Mouse (Mus musculus): ENCODE measurements around the gene Cfap36. TPM values are rescaled to one million over a fixed set of nuclear protein-coding genes. Genes with fewer than 3 reads are reported as not detected.

Cfap36 gene
- 100 to 1,000 TPM; 105 to 113 TPM for total RNA-seq (2021)

DNA sequence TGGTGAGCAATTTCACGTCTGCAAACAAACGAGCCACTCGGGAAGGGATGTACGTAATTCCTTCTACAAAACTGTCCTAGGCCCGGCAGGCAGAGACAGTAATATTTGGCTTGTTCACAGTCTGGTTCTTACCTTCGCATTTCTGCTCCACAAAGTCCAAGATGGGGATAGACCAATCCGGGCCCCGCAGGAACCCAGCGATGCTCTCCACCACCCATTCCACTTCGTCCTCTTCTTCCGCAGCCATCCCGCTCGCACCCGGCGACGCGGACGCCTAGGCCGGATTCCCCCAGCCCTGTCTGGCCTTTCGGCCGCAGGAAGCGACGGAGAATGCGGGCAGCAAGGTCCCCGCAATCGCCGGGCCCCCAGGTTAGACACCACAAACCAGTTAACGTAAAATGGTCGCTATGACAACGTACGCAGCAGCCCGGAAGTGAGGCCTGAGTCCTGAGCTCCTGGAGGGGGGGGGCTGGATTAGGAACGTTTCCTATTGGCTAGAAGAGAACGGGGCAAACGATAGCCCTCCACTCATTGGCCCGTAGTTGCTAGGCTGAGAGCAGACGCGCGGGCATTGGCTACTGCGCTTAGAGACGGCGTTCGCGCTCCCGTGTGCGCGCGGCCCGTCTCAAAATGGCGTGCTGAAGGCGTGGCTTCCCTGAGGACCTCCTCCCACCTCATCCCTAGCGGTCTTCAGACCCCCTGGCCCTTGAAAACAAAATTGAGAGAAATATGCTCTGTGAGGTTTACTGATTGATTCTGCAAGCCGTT lies at the start of gene Cfap36:
TSS of gene Cfap36 (minus strand) at position 527 of the 768 bp plus-strand sequence.
- peak; percentile 95 for DNase-seq
- intact Hi-C loops (cut with DNase I), result no loop called here

GRCm38 (mm10) chr11:29287305-29287704 lies 40.1 kb upstream of the Cfap36 start:
- intact Hi-C loops (cut with DNase I), result no loop called here
- no peak for DNase-seq

GRCm38 (mm10) chr11:29286040-29286439 lies 38.8 kb upstream of the Cfap36 start:
- no peak for DNase-seq
- intact Hi-C loops (cut with DNase I), result no loop called here

DNA sequence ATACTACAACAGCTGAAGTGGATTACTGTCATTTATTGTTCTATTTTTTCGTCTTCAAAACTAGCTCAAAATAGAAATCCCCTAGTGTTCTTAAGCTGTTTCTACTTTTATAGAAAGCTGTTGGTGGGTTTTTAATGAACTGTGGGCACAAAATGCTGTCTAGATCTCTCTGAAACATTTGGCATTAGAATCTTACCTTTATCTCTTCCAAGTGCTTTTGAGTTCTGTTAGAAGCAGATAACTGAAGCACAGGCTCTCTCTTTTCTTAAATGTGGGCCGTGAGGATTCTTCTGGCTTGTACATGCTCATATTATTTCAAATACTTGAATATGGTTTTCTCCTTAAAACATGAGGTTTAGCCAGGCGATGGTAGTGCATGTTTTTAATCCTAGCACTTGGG lies 27.5 kb upstream of the Cfap36 start:
- intact Hi-C loops (cut with DNase I), result no loop called here

DNA sequence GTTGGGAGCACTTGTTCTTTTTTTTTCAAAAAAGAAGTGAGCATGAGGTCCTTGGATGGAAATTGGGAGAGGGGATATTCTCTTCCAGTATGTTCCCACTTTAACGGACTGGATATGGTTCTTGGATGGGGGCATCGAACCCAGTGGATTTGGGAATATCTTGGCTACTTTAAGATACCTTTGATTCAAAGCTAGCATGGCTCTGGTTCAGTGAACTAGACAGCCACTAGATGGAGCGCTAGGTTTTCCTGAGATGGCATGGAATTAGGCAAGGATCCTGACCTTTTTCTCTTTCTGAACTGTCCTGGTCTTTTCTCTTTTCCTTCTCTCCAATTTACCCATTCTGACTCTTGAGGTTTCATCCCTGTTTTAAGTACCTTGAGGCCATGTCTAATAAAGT lies 20.6 kb upstream of the Cfap36 start:
- intact Hi-C loops (cut with DNase I), result no loop called here
- peak; percentile 42 for DNase-seq

More for the DNA sequence above, 27.5 kb upstream of the Cfap36 start:
- no peak for DNase-seq

- no peak for DNase-seq
- intact Hi-C loops (cut with DNase I), result no loop called here
Observed at GRCm38 (mm10) chr11:29254643-29255042, 7.4 kb upstream of the Cfap36 start.

DNA sequence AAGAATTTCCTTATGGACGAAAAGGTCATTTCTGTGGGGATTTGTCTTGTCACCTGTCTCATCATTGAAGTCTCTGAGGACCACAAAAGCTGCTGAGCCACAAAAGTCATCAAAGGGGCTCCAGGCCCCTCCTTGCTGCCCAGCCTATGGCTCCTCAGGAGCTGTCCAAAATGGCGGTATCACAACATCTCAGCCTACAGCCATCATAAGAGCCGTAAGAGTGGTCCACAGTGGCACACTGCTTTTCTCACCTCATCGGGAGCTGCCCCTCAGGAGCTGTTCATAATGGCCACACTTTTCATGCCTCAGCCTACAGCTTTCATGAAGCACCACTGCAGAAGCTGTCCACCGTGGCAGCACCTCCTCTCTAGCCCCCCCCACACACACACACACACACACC lies 1.2 kb upstream of the Cfap36 start:
- no peak for DNase-seq
- intact Hi-C loops (cut with DNase I), result no loop called here

DNA sequence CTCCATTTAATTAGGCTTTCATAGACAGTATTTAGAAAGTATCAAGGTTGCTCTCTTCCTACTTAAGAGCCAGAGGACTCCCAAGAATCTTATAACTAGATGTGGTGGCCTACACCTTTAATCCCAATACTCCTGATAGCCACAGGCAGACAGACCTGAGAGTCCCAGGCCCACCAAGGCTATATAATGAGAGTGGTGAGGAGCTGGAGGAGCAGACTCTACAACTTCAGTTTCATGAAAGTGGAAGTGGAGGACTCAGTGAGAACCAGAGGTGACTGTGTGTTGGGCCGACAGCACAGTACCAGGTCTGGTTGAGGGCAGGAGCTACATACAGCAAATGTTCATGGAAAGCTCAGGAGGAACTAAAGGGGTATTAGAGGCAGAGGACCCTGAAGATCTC lies 516 bp upstream of the Cfap36 start:
- intact Hi-C loops (cut with DNase I), result no loop called here

GRCm38 (mm10) chr11:29245988-29246387 lies 1.2 kb downstream of the Cfap36 start:
- no peak for DNase-seq
- intact Hi-C loops (cut with DNase I), result no loop called here

More for the DNA sequence above, 516 bp upstream of the Cfap36 start:
- DNase-seq, result no peak

DNA sequence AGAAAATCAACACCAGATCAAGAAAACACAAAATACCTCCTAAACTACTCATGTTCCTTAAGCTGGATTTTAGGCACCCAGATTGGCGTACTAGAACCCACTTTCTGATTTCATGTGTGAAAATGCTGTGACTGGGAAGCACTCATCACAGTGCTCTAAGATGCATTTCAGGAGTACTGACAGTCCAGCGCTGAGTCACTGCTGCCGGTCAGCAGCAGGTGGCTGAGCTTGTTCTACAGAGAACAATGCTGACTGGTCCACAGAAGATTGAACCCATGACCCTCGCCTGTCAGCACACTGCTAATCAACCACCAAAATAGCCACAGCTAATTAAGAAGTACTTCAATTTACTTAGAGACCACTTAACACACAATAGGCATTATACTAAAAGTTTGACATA lies 5.2 kb downstream of the Cfap36 start:
- DNase-seq, result no peak
- intact Hi-C loops (cut with DNase I), result no loop called here

DNA sequence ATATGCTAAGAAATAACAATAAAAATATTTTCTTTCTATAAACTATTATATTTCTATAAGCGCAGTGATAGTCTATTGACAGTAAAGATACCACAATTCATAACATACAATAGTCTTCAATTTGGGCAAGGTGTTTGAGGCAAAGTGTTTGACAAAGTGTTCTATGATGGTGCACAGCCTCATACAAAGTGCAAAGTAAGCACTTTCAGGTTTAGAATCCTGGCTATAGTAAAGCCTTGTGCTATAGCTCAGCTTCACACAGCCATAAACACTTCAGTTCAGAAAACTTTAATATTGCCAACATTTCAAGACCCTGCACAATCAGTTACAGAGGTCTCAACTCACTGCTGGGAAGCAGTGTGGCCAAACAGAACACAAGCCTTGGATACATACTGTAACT lies 7.9 kb downstream of the Cfap36 start:
- intact Hi-C loops (cut with DNase I), result no loop called here
- no peak for DNase-seq

DNA sequence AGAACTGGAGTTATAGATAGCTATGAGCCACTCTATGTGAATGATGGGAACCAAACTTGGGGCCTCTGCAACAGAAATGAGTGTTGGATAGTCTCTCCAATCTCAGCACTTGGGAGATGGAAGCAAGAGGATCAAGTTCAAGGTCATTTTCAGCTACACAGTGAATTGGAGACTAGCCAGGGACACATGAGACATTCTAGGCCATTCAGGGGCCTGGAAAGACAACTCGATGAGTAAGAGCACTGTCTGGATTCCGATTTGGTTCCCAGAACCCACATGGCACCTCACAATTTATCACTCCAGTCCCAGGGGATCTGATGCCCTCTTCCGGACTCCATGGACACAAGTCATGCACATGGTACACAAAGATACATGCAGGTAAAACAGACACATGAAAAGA lies 8.7 kb downstream of the Cfap36 start:
- intact Hi-C loops (cut with DNase I), result no loop called here
- DNase-seq, result no peak

DNA sequence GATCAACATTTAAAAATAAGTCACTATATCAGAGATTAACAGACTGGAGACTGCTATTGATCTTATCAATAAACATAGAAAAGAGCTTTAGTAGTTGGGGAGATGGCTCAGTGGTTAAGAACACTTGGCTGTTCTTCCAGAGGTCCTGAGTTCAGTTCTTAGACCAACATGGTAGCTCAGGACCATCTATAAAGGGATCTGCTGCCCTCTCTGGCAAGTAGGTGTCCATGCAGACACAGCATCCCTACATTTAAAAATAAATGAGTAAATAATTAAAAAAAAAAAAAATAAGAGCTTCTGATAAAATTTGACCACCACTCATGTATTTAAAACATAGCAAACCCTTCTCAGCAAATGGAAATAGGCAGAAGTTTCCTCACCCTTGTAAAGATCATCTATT lies 9.2 kb downstream of the Cfap36 start:
- DNase-seq, result no peak
- intact Hi-C loops (cut with DNase I), result no loop called here

DNA sequence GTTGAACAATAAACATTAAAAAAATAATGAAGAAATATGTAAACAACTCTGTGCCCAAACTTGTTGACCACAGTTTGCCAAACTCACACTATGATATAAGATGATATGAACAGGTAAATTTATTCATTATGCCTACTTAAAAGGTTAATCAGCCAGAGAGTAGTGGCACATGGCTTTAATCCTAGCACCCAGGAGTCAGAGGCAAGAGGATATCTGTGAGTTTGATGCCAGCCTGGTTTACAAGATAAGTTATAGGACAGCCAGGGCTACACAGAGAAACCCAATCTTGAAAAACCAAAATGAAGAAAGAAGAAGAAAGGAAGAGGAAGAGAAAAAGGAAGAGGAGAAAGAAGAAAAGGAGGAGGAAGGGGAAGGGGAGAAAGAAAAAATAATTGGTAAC lies 9.8 kb downstream of the Cfap36 start:
- no peak for DNase-seq
- intact Hi-C loops (cut with DNase I), result no loop called here

DNA sequence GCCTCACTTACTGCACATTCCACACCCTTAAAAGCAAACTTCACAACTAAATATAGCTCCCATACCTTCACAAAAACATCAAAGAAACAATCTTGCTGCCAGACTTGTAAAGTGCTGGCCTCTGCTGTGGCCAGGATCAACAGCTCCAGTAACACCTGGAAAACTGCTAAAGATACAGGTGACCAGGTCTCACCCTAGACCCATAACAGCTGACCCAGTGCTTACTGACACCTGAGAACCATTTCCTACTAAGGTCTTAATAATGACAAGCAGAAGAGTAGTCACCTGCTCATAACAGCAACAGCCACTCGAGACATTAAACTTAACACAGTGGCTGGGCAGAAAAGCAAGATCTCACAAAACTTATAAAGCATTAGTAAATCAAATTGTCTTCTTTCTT lies 13.6 kb downstream of the Cfap36 start:
- no peak for DNase-seq
- intact Hi-C loops (cut with DNase I), result no loop called here

DNA sequence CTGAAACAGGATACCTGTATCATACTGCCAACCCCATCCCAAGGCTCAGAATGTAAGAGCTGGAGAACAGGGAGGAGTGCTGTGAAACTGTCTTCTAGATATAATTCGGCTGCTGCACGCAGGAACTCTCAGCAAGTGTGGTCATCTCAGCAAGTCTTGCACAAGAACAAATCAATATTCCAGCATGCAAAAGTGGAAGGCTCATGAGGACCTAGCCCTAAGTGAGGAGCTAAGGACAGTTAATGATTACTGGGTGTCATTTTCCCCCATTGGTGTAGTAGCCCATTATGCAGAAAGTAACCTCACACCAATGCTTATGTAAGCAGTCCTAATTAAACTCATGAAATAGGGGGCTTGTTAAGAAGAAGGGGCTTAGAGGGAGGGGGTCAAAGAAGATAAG lies 18.3 kb downstream of the Cfap36 start:
- intact Hi-C loops (cut with DNase I), result no loop called here
- DNase-seq, result no peak

- no peak for DNase-seq
- intact Hi-C loops (cut with DNase I), result no loop called here
Observed at GRCm38 (mm10) chr11:29224754-29225153, 22.5 kb downstream of the Cfap36 start.

- no peak for DNase-seq
- intact Hi-C loops (cut with DNase I), result no loop called here
Observed at GRCm38 (mm10) chr11:29222310-29222709, 24.9 kb downstream of the Cfap36 start.

- no peak for DNase-seq
- intact Hi-C loops (cut with DNase I), result loop anchor here (10.0 kb wide), 1 partner anchor 286 kb away; no protein-coding TSS in a partner anchor
Observed at GRCm38 (mm10) chr11:29219055-29219454, 28.2 kb downstream of the Cfap36 start.

DNA sequence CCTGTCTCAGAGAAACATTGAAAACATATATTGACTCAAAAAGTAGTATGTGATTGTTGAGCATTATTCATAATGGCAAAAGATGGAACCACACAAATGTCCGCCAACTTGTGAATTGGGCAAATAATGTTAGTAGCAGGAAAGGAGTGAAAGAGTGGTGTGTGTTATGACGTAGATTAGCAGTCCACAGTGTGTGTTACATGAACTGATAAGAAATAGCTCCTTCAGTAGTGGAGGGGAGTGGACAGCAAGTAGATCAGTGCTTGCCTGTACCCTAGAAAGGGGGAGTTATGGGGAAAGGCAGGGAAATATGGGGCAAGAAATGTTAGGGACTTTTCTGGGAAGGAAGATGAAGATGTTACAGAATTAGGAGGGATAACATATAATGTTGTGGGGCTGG lies 31.0 kb downstream of the Cfap36 start:
- intact Hi-C loops (cut with DNase I), result loop anchor here (10.0 kb wide), 1 partner anchor 289 kb away; no protein-coding TSS in a partner anchor
- no peak for DNase-seq

DNA sequence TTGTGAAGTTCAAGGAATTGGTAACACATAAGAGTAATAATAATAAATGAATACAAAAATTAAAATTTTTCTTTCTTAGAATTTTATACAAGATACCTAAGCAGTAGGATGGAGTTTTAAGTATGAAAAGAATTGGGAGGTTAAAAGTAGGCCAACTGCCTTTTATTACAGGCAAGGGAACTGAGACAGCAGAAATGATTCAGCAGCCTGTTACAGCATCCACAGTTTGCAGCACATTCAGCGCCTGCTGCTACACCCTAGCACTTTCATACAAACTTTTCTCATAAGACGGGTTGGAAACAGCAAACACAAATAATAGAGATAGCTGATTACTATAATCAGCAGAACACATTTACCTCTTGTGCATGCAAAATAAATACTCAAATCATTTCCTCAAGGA lies 37.4 kb downstream of the Cfap36 start:
- intact Hi-C loops (cut with DNase I), result loop anchor here (10.0 kb wide), 1 partner anchor 295 kb away; no protein-coding TSS in a partner anchor
- DNase-seq, result no peak

DNA sequence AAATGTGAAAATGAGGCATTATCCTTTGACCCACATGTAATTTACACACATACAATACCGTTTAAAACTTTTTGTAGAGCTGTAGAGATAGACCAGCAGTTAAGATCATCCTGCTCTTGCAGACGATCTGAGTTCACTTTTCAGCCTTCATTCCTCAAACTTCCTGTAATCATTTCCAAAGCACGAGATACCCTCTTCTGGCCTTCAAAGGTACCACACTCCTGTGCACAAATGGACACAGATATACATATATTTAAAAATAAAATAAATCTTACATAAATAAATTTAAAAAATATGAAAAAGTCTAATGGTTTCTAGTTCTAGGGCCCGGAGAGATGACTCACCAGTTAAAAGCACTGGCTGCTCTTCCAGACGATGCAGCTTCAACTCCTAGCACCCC lies 43.6 kb downstream of the Cfap36 start:
- intact Hi-C loops (cut with DNase I), result no loop called here
- DNase-seq, result no peak

GRCm38 (mm10) chr11:29188981-29189380 lies 58.2 kb downstream of the Cfap36 start:
- intact Hi-C loops (cut with DNase I), result no loop called here
- no peak for DNase-seq

Measured in left cerebral cortex, postnatal 4 days (tissue).